Mouse (Mus musculus) limb, embryonic 10.5 days (tissue): Measurements from ENCODE around the gene Rab8b. TPM values are rescaled to one million over a fixed set of nuclear protein-coding genes. Genes with fewer than 3 reads are reported as not detected.
"Not testable (repeated sequence)": the region's sequence is repeated elsewhere in the genome, so short reads cannot be mapped to it uniquely, and the experiment has no call there.

ENCODE experiments used
- DNase-seq: peaks from one replicate; pipeline ENCODE4 v3.0.0-alpha.2; 2017; ENCODE audit warnings: low spot score
- H3K27ac ChIP-seq: fragments of 300-500 bp; sonication (generic); 2 replicates; pipeline ENCODE4 v1.5.1; 2016; ENCODE audit warnings: mild to moderate bottlenecking
- H3K27me3 ChIP-seq: fragments of 300-500 bp; sonication (generic); 2 replicates; pipeline ENCODE4 v1.6.1; 2016; ENCODE audit warnings: low read depth, mild to moderate bottlenecking; ENCODE audit not compliant: poor library complexity, severe bottlenecking
- H3K36me3 ChIP-seq: fragments of 300-500 bp; sonication (generic); 2 replicates; pipeline ENCODE4 v1.6.1; 2016; ENCODE audit warnings: mild to moderate bottlenecking, moderate library complexity
- H3K4me1 ChIP-seq: fragments of 300-500 bp; sonication (generic); 2 replicates; pipeline ENCODE4 v1.6.1; 2016
- H3K4me3 ChIP-seq: fragments of 300-500 bp; sonication (generic); 2 replicates; pipeline ENCODE4 v1.5.1; 2016; ENCODE audit warnings: mild to moderate bottlenecking, moderate library complexity
- H3K9me3 ChIP-seq: fragments of 300-500 bp; sonication (generic); replicated peaks from 2 replicates; pipeline ENCODE4 v1.6.1; 2016; ENCODE audit warnings: mild to moderate bottlenecking
- WGBS: fragments of 180-500 bp; shearing (Covaris S2); methylation state at CpG from one replicate; pipeline ENCODE4 v1.1.7; 2016; 5-methylcytosine and 5-hydroxymethylcytosine counted together
- polyA plus RNA-seq: library from polyadenylated mRNA; unstranded; fragments of >200 nt; fragmentation: Nextera tagmentation; extraction: Ambion mirVana; gene quantifications from 2 replicates; pipeline ENCODE4 v1.2.1, GENCODE M21; 2016

Rab8b gene
- polyA plus RNA-seq, 1 experiment from 2014 or later = 14.9 TPM

DNA sequence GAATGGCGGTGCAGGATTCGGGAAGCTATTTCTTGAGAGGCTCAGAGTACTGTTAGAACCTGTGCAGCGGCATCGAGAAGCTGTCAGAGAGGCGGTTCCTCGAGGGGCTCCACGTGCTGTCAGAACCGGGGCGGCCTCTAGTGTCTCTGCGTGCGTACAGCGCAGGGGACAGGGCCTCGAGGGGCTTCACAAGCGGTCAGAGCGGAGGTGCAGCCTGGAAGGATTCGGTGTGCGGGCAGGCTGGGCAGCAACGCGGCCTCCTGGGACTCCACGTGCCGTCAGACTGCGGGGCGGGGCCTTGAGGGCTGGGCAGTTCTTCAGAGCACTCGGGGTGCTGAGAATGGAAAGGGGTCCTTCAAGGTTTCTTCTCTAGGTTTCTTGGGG, 84.4 kb downstream of the Rab8b start:
- H3K9me3 ChIP-seq = no peaks in the 10 kb centered on the region
- peaks cover 19% of the 10 kb centered on the region for H3K4me1 ChIP-seq
- H3K27ac ChIP-seq = peak overlapping the region; percentile 73
- WGBS = under 1% methylated on average over 24 of the region's 24 CpGs
- no peaks in the 10 kb centered on the region for H3K36me3 ChIP-seq
- DNase-seq = no peak
- H3K27me3 ChIP-seq = peaks cover 18% of the 10 kb centered on the region
- peak overlapping the region; percentile 79 for H3K4me3 ChIP-seq

DNA sequence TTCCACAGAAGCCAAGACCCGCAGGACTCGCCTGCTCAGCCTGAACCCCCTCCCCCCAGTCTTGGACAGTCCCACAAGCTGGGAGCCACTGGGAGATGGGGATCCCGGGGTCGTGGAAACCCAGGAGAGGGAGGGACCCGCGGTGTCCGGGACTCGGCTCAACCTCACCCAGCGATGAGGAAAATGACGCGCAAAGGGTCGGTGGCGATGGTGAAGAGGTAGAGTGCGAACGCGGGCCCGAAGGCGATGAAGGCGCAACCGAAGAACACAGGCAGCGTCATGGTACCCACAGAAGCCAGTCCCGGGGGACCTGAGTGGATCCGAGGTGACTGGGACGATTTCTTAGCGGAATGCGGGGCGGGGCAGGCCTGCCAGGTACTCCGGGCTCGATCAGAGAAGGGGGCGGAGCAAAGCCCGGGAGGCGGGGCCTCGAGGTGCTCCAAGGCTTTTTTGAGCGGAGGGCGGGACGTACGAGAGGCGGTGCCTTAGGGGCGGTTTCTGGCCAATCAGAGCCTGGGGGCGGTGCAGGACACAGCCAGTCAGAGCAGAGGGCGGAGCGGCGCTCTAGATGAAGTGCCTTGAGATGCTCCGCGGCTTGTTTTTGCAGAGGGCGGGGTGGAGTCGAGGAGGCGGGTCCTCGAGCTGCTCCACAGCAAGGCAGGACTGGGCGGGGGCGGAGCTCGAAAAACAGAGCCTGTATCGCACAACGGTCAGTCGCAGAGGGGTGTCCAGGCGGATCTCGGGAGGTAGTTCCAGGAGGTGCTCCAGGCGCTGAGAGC, 85.0 kb downstream of the Rab8b start, which contains the start of gene Aph1c:
Gene Aph1c, minus strand, starts transcription at position 409 of the 779 bp plus-strand sequence.
- peak within 1 kb of the TSS; percentile 73 for H3K27ac ChIP-seq
- under 1% methylated on average over 58 of the region's 58 CpGs for WGBS
- H3K9me3 ChIP-seq = no peaks in the 10 kb centered on the region
- peak; percentile 97 for DNase-seq
- peaks cover 19% of the 10 kb centered on the region for H3K4me1 ChIP-seq
- H3K36me3 ChIP-seq = no peaks in the 10 kb centered on the region
- H3K4me3 ChIP-seq = peak within 1 kb of the TSS; percentile 79
- peaks cover 18% of the 10 kb centered on the region for H3K27me3 ChIP-seq

DNA sequence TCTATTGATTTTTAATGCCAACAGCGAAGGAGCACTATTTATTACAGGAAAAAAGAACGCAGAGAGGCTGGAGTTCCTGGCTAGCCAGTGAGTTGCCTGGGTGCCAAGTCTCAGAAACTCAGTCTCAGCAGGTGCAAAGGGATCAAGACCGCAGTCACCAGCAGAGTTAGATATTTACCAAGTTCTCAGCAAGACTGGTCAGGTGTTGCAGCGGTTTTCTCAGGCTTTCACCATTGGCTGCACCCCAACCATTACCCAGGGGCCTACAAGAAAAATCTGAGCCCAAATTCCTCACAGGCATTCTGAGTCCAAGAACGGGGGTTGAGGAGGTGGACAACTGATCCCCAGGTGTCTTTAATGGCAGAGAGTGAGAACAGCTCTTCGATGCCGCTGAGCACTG, 85.6 kb downstream of the Rab8b start:
- H3K36me3 ChIP-seq = no peaks in the 10 kb centered on the region
- H3K4me1 ChIP-seq = peaks cover 19% of the 10 kb centered on the region
- no peaks in the 10 kb centered on the region for H3K9me3 ChIP-seq
- 15% methylated on average over 7 of the region's 7 CpGs for WGBS
- no peak for DNase-seq
- peak overlapping the region; percentile 79 for H3K4me3 ChIP-seq
- peaks cover 18% of the 10 kb centered on the region for H3K27me3 ChIP-seq
- no peak overlapping the region for H3K27ac ChIP-seq

DNA sequence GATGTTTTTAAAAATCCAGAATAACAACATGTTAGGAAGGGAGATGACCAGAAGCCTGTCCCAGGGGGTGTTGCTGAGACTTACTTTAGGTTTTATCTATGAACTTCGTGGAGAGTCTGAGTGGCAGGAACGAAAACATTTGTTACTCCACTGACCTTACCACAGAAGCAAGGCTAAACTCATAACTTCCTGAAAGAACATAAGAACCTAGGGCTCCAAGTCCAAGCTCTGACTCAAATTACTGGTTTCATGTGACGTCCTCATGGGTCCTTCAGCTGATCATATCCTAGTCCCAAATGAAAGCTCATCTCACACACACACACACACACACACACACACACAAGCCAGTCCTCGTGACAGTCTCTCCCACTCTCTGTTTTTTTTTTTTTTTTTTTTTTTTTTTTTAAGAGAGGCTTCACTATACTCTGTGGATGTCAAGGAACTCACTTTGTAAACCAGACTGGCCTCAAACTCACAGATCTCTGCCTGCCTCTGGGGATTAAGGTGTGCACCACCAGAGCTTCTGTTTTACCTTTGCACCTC, 87.0 kb downstream of the Rab8b start:
- Histone ChIP-seq H3K4me1 (peaks cover 19% of the 10 kb centered on the region), H3K9me3 (no peaks in the 10 kb centered on the region), H3K36me3 (no peaks in the 10 kb centered on the region), H3K27me3 (peaks cover 18% of the 10 kb centered on the region), H3K27ac (no peak overlapping the region), H3K4me3 (no peak overlapping the region)
- DNase-seq = no peak
- WGBS = 65% methylated on average over 4 of the region's 4 CpGs

DNA sequence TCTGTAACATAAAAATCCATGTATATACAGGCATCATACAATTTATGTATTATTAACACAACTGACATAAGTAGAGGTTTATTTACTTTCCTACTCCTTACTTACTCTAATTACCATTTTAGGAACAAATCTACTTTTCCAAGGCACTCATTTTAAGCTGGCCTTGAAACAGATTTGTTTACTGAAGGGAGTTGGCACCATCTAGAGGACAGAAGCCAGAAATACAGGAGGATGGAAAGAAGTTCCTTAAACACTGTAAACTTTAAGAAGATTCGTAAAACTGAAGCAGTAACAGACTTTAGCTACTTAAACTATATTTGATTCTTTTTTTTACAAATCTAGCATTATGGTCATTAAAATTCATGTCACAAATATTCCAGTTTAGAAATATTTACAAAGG, 93.5 kb downstream of the Rab8b start:
- H3K27me3 ChIP-seq = no peaks in the 10 kb centered on the region

DNA sequence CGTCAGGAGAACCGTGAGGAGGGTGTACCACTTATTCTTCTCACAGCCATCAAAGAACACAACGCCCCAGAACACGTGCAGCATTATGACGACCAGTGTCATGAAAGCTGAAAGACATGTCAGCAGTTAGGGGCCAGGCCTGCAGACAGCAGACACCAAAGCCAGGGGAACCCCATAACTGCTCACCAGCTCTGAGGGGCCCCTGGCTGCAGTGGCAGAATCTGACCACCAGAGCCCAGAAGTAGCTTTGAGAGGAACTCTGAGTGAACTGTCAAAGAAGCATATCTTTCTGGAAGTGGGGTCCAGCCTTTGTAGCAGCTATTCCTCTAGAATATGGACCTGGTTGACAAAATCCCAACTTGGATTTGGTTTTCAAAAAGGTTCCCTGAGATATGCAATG, 97.2 kb downstream of the Rab8b start:
- 94% methylated on average over 2 of the region's 5 CpGs for WGBS
- not testable (repeated sequence) for H3K27ac ChIP-seq, H3K4me3 ChIP-seq

More for the DNA sequence above, 93.5 kb downstream of the Rab8b start:
- DNase-seq = no peak
- Histone ChIP-seq H3K9me3 (no peaks in the 10 kb centered on the region), H3K4me3 (no peak overlapping the region), H3K36me3 (no peaks in the 10 kb centered on the region), H3K27ac (no peak overlapping the region), H3K4me1 (no peaks in the 10 kb centered on the region)
- WGBS = 44% methylated on average over 1 of the region's 1 CpGs

DNA sequence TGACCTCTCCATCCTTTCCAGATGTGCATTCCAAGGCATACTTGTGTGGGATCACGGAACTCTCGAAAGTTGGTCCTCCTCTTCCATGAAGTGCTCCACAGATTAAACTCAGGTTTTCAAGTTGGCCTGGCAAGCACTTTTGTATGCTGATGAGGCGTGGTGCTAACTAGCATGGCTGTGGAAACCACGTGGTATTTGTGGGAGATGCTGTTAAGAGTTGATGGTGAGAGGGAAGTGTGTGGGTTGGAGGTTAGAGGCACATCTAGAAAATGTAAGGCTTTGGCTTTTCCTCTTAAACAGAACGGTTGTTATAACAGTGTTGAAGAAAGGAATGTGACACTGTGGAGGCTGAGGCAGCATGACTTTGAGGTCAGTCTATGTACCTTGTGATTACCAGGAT, 98.5 kb downstream of the Rab8b start:
- Histone ChIP-seq H3K36me3 (no peaks in the 10 kb centered on the region), H3K27ac (no peak overlapping the region), H3K9me3 (no peaks in the 10 kb centered on the region), H3K4me1 (peaks cover 12% of the 10 kb centered on the region), H3K4me3 (no peak overlapping the region), H3K27me3 (no peaks in the 10 kb centered on the region)
- WGBS = 80% methylated on average over 5 of the region's 5 CpGs
- DNase-seq = no peak

More for the DNA sequence above, 97.2 kb downstream of the Rab8b start:
- not testable (repeated sequence) for H3K9me3 ChIP-seq, DNase-seq, H3K36me3 ChIP-seq, H3K27me3 ChIP-seq
- peaks cover 12% of the 10 kb centered on the region for H3K4me1 ChIP-seq

DNA sequence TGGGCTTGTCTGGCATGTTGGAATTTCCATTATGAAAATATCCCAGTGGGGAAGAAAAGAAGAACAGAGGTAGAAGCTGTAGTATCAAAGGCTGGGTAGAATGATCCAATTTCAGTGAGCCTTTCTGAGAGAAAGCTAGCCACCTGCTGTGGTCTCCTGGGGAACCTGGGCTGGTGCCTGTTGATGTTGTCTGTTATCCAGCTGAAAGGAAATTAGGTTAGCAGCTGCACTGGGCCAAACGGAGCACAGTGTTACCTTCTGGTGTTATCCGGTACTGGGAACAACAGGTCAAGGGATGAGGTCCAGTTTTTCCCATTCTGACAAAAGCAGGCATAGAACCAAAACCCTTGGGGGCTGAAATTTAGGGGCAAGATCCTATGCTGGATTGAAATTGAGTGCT, 106.1 kb downstream of the Rab8b start:
- Histone ChIP-seq H3K4me3 (no peak overlapping the region), H3K36me3 (no peaks in the 10 kb centered on the region), H3K27me3 (peaks cover 5% of the 10 kb centered on the region; the same call in 1 of the 2 replicates), H3K9me3 (no peaks in the 10 kb centered on the region), H3K4me1 (peaks cover 32% of the 10 kb centered on the region), H3K27ac (peak overlapping the region; percentile 75)
- DNase-seq = no peak
- WGBS = 12% methylated on average over 2 of the region's 2 CpGs

DNA sequence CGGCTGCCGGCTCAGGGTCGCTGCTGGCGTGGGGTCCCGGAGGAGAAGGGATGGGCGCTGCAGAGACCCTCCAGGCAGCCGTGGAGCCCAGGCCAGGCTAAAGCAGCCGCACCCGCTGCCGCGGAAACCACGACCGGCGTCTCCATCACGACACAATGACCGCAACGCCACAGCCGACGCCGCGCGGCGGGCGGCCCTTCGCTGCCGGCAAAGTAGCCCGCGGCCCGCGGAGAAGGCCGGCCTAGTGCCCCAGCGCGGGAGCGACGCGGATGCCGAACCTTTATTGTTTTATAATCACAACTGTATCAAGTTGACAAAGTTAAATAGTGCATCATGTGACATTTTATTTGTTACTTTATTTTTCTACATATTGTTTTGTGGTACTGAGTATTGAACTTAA, 113.5 kb downstream of the Rab8b start:
- 4% methylated on average over 36 of the region's 37 CpGs for WGBS
- H3K27ac ChIP-seq = peak overlapping the region; percentile 53; the same call in 1 of the 2 replicates
- H3K9me3 ChIP-seq, H3K36me3 ChIP-seq: not testable (repeated sequence)
- peaks cover 11% of the 10 kb centered on the region for H3K4me1 ChIP-seq
- H3K4me3 ChIP-seq = peak overlapping the region; percentile 37
- peaks cover 59% of the 10 kb centered on the region for H3K27me3 ChIP-seq
- DNase-seq = peak; percentile 62

DNA sequence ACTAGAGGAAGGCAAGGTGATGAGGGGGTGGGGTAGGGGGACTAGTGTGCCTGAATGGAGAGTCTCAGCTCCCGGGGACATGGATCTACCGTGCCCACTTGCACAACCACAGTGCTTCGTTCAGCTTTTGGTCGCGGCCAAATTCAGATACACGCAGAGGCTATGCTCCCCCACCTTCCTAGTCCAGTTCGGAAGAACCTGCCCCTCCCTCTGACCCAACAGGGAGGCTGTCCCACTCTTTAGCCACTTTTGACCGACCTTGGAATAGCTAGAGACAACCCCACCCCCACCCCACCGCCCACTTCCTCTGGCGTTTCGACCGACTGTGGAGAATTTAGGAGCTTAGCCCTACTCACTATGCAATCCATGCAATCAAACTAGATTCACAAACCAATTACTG, 117.5 kb downstream of the Rab8b start:
- no peak overlapping the region; the same call in 1 of the 2 replicates for H3K27ac ChIP-seq
- H3K36me3 ChIP-seq = no peaks in the 10 kb centered on the region
- no peak for DNase-seq
- no peak overlapping the region for H3K4me3 ChIP-seq
- peaks cover 12% of the 10 kb centered on the region for H3K4me1 ChIP-seq
- WGBS = 48% methylated on average over 12 of the region's 12 CpGs
- H3K27me3 ChIP-seq = peaks cover 43% of the 10 kb centered on the region
- H3K9me3 ChIP-seq = no peaks in the 10 kb centered on the region

DNA sequence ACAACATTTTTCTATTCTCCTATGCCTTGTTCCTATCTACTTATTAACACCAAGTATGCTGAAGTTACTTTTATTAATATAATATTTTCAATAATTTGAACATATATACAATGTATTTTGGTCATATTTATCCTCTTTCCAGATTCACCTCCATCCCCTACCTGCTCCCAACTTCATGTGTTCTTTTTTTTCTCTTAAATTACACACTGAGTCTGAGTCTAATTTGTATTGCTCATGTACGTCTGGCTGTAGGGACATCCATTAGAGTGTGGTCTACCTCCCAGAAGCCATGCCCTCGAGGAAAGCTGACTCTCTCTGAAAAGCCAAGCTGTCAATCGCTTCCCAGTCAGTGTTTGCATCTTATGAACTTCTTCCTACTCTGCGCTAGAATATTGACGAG, 122.7 kb downstream of the Rab8b start, which contains the start of gene Gm10647:
Gene Gm10647, plus strand, starts transcription at position 301 of the 400 bp plus-strand sequence.
- peaks cover 7% of the 10 kb centered on the region for H3K27me3 ChIP-seq
- no peaks in the 10 kb centered on the region for H3K36me3 ChIP-seq
- WGBS = 70% methylated on average over 5 of the region's 5 CpGs
- H3K4me1 ChIP-seq = peaks cover 26% of the 10 kb centered on the region
- peak within 1 kb of the TSS; percentile 80 for H3K4me3 ChIP-seq
- no peak for DNase-seq
- H3K27ac ChIP-seq = peak within 1 kb of the TSS; percentile 93
- H3K9me3 ChIP-seq = no peaks in the 10 kb centered on the region

DNA sequence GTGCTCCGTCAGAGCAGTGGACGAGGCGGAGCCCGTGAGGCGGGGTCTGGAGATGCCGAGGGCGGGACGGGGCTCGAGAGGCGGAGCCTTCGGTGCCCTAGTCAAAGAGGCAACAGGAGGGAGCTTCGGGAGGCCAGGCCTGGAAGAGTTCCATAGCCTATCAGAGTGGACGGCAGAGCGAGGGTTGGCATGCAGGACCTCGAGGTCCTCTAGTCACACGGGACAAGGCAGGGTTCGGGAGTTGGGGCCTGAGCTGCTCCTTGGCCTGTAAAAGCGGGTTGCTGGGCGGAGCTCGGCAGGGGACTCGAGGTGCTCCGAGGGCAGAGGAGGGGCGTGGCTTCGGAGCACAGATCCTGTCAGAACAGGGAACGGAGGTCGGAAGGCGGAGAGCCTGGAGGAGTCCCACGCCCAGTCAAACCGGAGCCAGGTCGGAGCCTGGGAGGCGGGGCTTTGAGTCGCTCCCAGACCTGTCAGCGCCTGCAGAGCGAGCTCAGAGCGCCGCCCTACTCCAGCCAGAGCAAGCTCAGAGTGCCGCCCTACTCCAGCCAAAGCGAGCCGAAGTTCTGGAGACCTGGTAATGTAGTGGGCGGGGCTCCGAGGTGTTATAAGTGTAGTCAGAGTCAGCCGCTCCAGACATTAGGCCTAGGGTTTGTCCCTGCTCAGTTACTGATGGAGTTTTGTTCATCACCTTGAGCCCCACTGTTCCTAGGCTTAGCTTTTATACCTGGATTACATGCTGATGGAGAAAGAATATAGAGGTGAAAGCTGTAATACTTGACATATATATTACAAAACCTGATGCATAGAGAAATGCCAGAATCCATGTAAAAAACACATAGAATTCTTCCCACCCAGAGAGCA, 123.8 kb downstream of the Rab8b start, which contains the start of gene Aph1b:
Gene Aph1b, minus strand, starts transcription at position 27 of the 861 bp plus-strand sequence.
- H3K36me3 ChIP-seq = no peaks in the 10 kb centered on the region
- H3K27ac ChIP-seq = peak within 1 kb of the TSS; percentile 93
- peak; percentile 96 for DNase-seq
- peaks cover 24% of the 10 kb centered on the region for H3K4me1 ChIP-seq
- peak within 1 kb of the TSS; percentile 80 for H3K4me3 ChIP-seq
- H3K9me3 ChIP-seq = no peaks in the 10 kb centered on the region
- under 1% methylated on average over 42 of the region's 42 CpGs for WGBS
- 0 out of 2 replicates have a peak, but pooled peaks cover 4% of the 10 kb centered on the region for H3K27me3 ChIP-seq
